Mouse (Mus musculus): Measurements from ENCODE around the gene Slc25a48.

Gene Slc25a48

DNA sequence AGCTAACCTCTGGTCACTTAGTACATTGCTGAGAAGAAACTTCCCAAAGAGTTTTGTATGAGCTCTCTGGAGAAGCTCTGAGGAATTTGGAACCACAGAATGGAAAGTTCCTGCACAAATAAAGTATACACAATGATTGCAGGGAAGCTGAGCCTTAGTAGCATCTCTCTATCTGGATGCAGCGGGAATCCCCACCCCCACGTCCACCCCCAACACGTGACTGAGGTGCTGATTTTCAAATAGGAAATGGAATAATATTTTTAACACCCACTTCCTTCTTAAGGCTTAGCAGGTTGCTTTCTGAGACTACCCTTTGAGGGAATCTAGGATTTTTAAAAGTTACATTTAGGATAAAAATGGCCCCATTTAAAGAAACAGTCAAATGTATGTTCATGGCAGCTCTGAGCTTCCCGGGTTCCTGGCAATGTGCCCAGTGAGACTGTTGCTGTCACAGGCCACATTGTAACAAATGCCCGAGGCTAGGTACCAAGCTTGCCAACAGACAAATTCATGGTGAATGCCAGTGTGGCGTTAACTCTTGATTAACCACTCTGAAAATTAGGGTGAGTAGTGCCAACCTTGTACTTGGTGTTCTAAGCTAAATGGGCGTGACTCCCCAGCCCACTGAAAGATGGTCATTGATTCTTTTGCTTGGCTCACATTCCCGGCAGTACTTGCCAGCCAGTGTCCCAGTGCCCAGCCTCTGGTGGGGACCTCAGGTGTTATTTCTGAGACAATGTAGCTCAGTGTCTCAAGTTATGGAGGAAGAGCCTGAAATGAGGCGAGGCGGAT is 11.3 kb downstream of the Slc25a48 start:
- no peak for DNase-seq (ENCODE audit: low spot score)

DNA sequence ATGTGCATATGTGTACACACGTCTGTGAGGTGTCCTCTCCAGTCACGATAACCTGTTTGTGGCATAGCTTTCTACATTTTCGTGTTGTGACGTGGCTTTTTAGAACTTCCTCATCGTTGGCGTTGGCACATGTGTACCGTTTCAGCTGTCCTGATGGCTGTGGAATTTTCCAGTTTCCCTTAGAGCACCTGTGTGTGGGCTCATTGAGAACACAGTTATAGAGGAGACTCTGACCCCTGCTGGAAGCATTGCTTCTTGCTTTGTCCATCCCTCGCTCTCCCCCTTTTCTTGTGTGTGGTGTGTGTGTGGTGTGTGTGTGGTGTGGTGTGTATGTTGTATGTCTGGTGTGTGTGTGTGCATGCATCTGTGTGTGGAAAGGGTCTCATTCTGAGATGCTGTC is 11.9 kb downstream of the Slc25a48 start:
- no peak for DNase-seq (ENCODE audit: low spot score)

DNA sequence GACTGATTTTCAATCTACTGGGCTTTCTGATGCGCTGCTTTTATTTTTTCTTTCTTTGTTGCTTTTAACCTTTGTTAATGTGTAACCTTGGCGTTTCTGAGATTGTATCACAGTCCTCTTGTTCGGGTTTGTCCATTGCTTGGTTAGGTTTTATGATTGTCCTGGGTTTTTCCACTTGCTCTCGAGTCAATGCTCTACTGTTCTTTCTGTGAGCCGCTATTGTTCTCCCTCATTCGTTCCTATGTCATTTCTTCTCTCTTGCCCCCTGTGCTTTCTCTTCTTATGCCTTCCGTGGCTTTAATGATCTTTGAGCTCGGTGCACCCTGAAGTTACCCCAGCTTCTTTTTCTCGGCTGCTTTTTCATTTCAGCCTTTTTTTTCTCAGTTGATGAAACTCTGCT is 19.8 kb downstream of the Slc25a48 start:
- DNase-seq (ENCODE audit: low spot score), result no peak

DNA sequence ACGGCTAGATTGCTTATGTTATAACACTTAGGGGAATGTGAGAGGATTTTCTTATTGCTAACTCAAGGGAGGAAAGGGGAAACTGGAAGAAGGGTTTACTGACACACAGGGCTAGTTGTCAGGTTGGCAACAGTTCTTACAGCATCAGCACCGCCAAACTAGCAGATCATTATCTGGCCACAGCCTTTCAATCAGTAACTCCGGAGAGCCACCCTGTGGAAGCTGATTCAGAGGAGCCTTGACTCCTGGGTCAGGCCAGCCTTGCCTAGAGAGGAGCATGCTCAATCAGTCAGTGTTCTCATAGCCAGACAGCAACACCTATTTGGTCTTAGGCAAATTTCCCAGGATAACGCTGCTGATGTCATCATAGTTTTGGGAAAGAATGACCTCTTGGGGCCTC is 23.3 kb downstream of the Slc25a48 start:
- DNase-seq (ENCODE audit: low spot score), result no peak

DNA sequence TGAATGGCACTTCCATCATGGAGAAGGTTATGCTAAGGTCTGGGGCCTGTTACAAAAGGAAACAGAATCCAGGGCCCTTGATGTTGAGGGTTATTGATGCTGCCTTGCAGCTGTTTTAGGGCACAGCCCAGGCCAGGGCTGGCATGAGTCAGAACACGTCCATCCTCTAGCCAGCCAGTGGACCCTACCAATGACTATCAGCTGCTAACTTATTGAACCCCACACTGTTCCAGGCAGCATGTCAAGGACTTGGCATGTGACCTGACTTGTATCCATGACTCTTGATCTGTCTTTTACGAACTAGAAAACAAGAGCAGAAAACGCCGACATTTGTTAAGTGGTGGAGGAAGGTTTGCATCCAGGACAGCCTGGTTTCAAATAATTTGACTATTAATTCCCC is 24.6 kb downstream of the Slc25a48 start:
- DNase-seq (ENCODE audit: low spot score), result no peak

DNA sequence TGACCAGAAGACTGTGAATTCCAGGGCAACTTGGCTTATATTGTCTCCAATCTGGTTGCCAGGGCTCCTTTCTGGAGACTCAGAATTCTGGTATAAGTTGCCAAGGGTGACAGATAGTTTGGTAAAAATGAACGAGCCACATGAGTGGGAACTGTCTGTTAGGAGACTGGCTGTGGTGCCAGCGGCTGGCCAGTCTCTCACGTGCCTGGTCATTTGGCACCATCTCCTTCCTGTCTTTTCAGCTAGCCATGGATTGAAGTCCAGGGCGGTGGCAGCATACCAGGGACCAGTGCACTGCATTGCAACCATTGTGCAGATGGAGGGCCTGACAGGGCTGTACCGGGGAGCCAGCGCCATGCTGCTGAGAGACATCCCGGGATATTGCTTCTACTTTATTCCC is 25.1 kb downstream of the Slc25a48 start:
- no peak for DNase-seq (ENCODE audit: low spot score)

DNA sequence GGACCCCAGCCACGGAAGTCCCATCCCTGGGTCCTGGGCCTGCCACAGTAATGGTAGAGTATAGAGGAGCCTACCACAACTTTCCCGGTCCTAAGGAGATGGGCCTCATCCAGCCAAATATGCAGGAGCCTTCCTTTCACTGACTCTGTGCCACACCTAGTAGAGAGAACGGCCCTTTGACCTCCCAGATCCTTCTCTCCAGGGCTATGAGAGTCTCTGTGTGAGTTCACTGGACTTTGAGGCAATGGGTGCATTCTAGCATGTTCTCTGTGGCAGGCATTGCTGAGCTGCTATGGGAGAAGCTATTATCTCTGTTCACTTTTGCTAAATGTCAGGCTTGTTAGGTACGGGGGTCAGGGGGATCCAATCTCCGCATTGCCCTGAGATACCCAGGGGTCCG is 25.6 kb downstream of the Slc25a48 start:
- DNase-seq (ENCODE audit: low spot score), result no peak

DNA sequence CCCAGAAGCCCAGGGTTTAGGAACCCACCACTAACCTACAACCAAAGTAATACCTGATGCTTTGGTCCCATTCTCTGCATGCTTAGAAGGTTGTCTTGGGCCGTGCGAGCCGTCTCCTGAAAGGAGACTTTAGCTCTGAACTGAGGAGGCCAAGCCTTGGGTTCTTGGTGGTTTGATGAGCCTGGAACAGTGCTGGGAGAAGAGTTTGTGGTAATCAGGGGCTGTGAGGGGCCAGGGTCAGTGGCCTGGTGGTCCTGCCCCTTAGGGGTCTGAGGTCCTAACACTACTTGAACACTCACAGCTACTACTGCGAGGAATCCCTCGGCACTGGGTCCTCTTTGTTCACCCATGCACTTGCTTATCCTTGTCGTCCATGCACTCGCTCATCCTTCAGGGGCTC is 29.6 kb downstream of the Slc25a48 start:
- no peak for DNase-seq (ENCODE audit: low spot score)

DNA sequence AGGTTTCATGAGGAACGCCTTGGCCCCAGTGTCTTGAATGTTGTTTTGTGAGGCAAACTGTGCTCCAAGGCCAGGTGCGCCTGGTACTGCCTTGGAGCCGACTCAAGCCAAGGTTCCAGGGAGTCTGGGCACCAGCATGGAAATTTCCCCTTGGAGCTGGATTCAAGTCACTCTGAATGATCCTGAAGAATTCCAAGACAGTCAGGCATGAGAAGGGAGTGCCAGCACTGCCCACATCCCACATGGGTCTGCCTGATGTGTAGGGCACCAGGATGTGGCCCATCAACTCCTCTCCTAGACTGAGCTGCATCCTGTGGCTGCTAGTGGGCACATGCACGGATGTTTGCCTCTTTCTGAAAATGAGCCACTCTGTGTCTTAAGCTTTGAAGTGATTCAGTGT is 30.4 kb downstream of the Slc25a48 start:
- no peak for DNase-seq (ENCODE audit: low spot score)

DNA sequence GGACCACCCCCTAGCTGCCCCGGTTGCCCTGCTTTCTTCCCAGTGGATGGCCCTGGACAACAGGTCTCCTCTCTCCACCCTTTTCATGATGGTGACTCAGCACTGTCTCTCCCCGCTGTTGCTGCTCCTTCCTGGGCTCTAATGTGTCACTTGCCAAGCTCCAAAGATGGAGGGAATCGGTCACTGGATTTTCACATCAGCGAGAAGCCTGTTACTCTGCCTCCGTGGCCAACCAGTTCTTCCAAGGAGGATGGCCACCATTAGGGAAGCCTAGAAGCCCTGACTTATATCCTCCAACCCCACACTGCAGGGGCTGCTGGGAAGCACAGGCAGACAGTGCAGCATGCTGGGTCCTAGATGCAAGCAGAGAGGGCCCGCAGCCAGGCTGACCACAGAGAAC is 33.1 kb downstream of the Slc25a48 start:
- DNase-seq (ENCODE audit: low spot score), result no peak

DNA sequence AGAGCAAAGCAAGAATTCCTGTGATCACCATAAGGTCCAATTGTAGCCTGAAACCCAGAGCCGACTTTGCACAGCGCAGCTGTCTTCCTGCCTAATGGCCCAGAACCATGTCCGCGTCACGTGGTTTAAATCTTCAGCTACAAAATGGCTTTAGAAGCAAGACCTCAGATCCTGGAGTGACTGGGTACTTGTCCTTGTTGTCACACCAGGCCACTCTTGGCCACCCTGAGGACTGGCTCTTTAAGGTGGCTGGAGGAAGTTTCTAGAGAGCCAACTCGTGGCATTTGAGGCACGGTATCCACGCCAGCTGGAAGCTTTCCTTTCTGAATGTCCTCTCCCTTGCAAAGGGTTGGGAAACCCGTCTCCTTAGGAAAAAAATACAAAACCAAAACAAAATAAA is 33.8 kb downstream of the Slc25a48 start:
- DNase-seq (ENCODE audit: low spot score), result no peak

DNA sequence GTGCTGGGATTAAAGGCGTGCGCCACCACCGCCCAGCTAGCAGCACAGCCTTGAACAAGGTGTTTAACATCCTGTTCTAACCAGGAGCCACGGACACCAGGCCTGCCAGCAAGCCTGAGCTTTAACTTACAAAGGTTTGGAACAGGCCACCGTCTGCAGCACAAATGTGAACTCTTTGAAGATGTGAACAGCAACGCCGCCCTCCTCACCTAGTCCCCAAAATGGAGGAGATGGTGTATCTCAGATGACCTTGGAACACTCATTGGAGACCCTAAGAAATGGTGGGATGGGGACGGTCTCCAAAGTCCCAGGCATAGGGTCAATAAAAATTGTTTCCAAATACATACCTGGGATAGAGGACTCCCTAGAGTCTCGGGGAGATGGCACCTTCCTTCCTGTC is 34.5 kb downstream of the Slc25a48 start:
- DNase-seq (ENCODE audit: low spot score), result no peak

DNA sequence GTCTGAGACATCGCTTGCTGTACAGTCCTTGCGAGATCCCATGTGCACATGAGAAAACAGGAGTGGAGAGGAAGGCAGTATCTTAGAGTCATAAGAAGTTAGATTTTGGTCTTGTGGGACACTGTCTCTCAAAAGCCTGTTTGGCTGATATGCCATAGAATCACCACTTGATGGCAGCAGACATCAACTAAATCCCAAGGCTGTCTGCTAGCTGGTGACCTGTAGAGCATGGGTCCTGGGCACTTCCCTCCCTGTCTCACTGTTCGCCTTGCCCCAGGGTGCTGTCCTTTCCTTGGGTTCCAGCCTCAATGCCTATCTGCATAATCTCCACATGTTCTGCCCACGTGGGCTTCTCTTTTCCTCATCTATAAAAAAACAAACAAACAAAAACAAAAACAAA is 37.2 kb downstream of the Slc25a48 start:
- peak; percentile 39 for DNase-seq (ENCODE audit: low spot score)

DNA sequence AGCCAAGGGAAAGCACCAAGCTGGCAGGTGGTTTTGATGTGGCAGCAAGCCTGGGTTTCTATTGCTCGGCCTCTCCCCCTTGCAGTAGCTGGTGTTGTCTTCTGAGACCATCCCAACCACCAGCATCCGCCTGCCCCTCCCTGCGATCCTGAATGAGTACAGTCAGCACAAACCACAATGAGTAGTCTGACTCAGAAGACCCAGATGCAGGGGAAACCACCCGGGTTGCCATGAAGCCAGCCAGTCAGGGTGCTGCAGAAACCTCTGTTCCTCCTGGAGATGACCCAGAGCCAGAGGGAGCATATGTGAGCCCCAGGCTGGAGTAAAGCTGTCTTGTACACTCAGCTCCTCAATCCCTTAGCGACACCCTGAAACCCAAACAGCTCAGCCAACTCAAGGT is 38.6 kb downstream of the Slc25a48 start:
- no peak for DNase-seq (ENCODE audit: low spot score)

DNA sequence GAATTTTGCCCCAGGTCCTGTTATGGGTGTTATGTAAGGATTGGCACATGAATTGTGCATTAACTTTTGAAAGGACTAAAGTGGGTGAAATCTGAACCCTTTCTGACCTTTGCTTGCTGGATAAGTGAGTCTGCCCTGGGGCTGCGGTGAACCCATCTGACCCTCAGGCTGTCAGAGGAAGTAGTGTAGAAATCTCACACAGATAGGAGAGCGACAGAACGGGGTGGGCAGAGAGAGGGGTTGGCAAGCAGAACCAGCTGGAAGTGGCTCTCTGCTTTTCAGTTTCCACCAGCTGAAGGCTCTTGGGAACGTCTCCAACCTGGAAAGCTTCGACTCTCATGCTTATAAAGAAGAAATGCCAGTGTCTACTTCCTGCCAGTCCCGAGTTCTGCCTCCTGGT is 39.1 kb downstream of the Slc25a48 start:
- no peak for DNase-seq (ENCODE audit: low spot score)

DNA sequence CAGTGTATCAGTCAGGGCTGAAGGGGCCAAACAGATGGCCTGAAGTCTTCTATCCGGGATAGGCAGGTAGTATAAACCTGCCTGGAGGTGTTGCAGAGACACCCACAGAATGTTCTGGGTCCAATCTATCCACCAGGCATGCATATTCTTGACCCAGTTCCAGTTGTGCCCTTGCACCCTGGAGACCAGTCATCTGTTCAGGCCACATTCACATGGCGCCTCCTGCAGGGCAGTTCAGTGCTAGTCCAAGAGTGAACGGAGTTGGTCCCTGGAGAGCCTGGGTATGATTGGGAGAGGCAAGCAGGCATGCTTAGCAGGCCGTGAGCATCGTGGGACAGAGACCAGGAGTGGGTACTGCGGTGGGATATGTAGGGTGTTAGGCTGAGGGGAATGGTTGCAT is 39.9 kb downstream of the Slc25a48 start:
- no peak for DNase-seq (ENCODE audit: low spot score)

DNA sequence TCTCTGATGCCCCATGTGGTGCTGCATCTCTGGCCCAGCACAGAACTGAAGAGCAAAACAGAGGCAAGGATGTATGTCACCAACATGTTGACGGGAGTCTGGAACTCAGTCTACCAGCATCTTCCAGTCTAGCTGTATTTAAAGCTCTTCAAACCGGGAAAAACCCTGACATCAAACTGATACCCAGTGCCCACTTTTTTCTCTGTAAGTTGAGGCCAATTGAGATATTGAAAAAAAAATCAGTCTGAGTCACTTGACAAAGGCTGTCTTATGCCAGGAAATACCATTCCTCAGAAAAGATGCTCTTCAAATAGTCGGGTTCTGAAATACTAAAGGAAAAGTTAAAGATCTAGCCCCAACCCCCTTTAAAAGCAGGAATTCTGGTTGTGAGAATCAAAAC is 44.0 kb downstream of the Slc25a48 start, which contains the start of gene Il9:
TSS of gene Il9 (minus strand) at position 101 of the 400 bp plus-strand sequence.
- DNase-seq (ENCODE audit: low spot score), result no peak

DNA sequence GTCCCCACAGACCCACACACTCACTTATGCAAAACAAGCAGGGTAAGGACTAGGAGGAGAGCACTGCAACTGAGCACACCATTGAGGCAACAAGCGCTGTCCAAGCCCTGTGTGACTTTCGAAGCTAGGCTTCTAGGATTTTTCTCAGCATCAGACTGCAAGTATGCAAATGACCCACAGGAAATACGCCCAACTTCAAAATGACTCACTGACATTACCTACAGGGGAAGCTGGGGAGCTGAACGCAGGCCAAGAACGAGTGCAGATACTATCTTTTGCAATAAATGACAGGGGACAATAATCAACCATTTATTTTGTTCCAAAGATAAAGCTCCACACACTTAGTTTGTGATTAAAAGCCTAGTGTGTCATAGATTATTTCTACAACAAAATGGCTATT is 49.9 kb downstream of the Slc25a48 start:
- DNase-seq (ENCODE audit: low spot score), result no peak

DNA sequence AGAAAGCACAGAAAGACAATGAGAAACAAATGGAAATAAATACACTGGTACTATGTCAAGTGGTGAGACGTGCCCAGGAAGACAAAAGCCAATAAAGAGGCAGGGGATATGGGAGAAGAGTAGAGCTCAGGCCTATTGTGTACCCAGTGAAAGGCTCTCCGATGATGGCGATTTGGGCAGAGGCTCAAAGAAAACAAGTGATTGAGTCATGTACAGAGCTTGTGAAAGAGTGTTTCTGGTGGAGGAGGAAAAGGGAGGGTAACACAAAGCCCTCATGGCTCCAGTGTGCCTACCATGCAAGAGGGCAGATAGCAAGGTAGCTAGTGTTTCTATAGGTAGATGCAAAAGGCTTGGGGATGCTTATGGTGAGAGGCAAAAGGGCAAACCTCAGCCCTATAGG is 56.3 kb downstream of the Slc25a48 start:
- no peak for DNase-seq (ENCODE audit: low spot score)

DNA sequence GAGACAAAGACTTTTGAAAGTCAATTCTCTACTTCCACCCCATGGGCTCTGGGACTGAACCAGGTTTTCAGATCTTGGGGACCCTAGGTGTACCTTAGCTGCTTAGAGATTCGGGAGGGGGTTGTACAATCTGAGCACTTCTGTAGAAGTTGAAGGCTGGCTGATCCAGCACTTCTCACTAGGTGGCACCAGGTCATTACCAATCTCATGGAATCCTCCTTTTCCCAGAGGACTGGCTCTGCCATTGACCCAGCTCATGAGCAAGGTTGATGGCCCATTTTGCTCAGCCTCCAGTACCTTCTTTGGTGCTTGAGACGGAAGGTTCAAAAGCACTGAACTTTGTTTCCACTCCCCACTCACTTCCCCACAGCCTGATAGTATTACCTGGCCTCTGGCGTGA is 62.0 kb downstream of the Slc25a48 start:
- DNase-seq (ENCODE audit: low spot score), result no peak

DNA sequence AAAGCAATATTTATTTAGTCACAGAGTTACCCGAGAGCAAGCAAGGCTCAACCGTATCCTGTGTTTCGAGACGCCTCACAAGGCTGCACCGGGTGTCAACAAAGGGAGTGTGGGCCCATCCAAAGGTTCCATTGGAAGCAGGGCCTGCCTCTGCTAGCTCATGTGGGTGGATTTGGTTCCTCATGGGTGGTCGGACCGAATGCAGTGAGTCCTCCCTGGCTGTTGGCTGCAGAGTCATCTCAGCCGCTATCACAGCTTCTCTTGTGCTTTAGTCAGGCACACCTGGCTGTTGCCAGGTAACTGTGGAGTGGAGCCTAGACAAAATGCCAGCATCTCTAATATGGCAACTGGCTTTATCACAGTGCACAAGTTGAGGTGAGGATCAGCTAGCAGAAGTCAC is 62.5 kb downstream of the Slc25a48 start:
- DNase-seq (ENCODE audit: low spot score), result no peak

DNA sequence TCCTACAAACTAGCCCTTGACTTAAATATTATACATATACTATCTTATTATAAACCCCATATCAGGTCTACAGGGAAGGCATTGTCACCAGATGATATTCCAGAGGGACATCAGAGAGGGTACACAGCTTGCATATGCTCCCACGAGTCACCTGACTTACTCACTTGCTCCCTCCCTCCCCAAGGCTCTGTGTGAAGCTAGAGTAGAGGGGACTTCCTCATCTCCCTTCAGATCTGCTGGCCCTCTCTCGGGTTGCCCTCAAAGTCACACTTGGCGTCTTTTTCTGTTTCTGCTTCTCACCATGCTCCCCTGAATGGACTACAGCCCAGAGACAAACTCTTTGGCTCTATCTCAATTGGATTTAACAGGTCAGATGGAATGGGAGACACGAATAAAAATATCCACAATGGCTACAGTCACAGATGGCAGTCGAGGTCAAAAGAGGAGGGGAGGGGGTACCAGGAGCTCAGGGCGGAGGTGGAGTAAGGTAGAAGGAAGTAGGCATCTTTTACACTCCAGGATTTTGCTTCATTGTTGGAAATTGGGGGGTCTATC is 63.8 kb downstream of the Slc25a48 start:
- no peak for DNase-seq (ENCODE audit: low spot score)

DNA sequence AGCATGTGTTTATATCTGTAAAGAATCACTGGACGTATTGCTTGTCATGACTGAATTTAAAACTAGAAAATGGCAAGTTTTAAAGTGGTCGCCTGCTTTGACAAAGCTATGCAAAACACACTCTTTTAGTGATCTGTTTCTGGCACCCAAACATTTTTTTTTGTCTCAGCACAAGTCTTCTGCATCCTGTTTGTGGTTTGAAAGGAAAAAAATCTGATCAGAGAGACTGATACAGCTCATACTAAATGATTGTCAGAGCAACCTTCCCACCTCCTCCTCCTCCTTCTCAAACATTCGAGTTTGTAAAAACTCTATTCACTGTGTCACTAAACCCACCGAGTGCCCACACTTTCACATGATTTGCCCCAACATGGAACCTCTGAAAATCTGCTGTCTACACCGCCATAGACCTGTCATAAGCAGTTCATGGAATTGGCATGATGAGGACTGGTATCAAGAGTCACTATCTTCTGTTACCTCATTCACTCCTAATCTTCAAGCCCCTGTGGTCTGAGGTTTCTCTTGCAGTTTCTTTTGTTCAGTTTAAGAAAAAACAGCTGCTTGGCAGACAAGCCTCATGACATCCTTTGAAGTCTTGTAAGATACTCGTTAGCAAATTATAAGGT is 68.8 kb downstream of the Slc25a48 start:
- DNase-seq (ENCODE audit: low spot score), result no peak

DNA sequence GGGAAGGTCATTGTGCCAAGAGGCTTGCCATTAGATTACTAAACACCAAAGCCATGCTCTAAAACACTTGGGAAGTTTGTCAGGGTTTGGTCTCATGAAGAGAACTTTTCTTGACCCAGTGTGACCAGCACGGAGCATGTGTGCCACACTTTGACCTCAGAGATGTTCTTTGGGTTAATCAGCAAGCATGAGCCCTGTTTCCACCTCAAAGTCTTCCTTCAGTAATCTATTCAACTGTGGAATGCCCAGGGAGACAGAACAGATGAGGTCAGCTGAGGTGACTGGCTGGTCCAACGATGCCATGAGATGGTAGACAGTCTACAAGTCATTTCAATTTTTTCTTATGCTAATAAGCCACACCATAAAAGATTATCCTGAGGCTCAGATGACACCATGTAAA is 71.6 kb downstream of the Slc25a48 start:
- no peak for DNase-seq (ENCODE audit: low spot score)
